Mouse (Mus musculus) stomach, postnatal 0 days (tissue): ENCODE results near the gene Eps8. TPM values are rescaled to one million over a fixed set of nuclear protein-coding genes. Genes with fewer than 3 reads are reported as not detected.
A peak's percentile ranks its signal among the peaks of the same experiment; 100 is the strongest.

Source experiments
- ATAC-seq: fragments of 200-750 bp; cut with Nextera tagmentation; 2 replicates; pipeline ENCODE4 v1.8.0; 2017; ENCODE audit not compliant: low FRiP score, low TSS enrichment
- DNase-seq: peaks from one replicate; pipeline ENCODE4 v3.0.0-alpha.2; 2016; ENCODE audit warnings: low spot score
- H3K27ac ChIP-seq: fragments of 300-500 bp; sonication (generic); replicated peaks from 2 replicates; pipeline ENCODE4 v1.5.1; 2014; ENCODE audit warnings: mild to moderate bottlenecking, control low read depth
- H3K27me3 ChIP-seq: fragments of 300-500 bp; sonication (generic); 2 replicates; pipeline ENCODE4 v1.6.1; 2014; ENCODE audit warnings: low read length; ENCODE audit not compliant: control insufficient read depth, insufficient read depth
- H3K36me3 ChIP-seq: fragments of 300-500 bp; sonication (generic); 2 replicates; pipeline ENCODE4 v1.6.1; 2014; ENCODE audit warnings: low read length, mixed read lengths; ENCODE audit not compliant: control insufficient read depth, insufficient read depth
- H3K4me1 ChIP-seq: fragments of 300-500 bp; sonication (generic); replicated peaks from 2 replicates; pipeline ENCODE4 v1.6.1; 2014; ENCODE audit warnings: antibody characterized with exemption; ENCODE audit not compliant: control insufficient read depth, insufficient read depth
- H3K4me2 ChIP-seq: fragments of 300-500 bp; sonication (generic); replicated peaks from 2 replicates; pipeline ENCODE4 v1.6.1; 2014; ENCODE audit warnings: low read depth, mild to moderate bottlenecking, control low read depth, moderate library complexity
- H3K4me3 ChIP-seq: fragments of 300-500 bp; sonication (generic); 2 replicates; pipeline ENCODE4 v1.5.1; 2014; ENCODE audit warnings: low read depth, low read length, control low read depth
- H3K9ac ChIP-seq: fragments of 300-500 bp; sonication (generic); 2 replicates; pipeline ENCODE4 v1.6.1; 2014; ENCODE audit warnings: mild to moderate bottlenecking, low read length, control low read depth, mixed read lengths
- H3K9me3 ChIP-seq: fragments of 300-500 bp; sonication (generic); 2 replicates; pipeline ENCODE4 v1.6.1; 2016; ENCODE audit warnings: low read length; ENCODE audit not compliant: control insufficient read depth
- CTCF ChIP-seq: IDR thresholded peaks from 2 replicates; pipeline ENCODE4 v1.5.1; 2016; ENCODE audit warnings: antibody characterized with exemption, low read depth, mild to moderate bottlenecking, moderate library complexity
- EP300 ChIP-seq: optimal IDR thresholded peaks from 2 replicates; pipeline ENCODE3; 2016; ENCODE audit warnings: antibody characterized with exemption
- WGBS: fragments of 180-500 bp; shearing (Covaris S2); extraction: QIAGEN DNeasy Blood & Tissue Kit; methylation state at CpG from one replicate; pipeline ENCODE4 v1.1.7; 2014; 5-methylcytosine and 5-hydroxymethylcytosine counted together
- polyA plus RNA-seq: library from polyadenylated mRNA; unstranded; fragments of >200 nt; fragmentation: Nextera tagmentation; extraction: Ambion mirVana; gene quantifications from 2 replicates; pipeline ENCODE4 v1.2.1, GENCODE M21; 2015

The Eps8 gene
- polyA plus RNA-seq, 1 experiment from 2014 or later = 23.1 TPM

GRCm38 (mm10) chr6:137648110-137649067 lies 6.3 kb downstream of the Eps8 start:
- DNase-seq (peak; percentile 22), ATAC-seq (peak; percentile 53)
- peak overlapping the region; percentile 72 for H3K9ac ChIP-seq
- H3K27ac ChIP-seq = peak overlapping the region; percentile 50
- no peaks in the 10 kb centered on the region for H3K36me3 ChIP-seq
- no peaks in the 10 kb centered on the region for H3K4me1 ChIP-seq
- H3K4me3 ChIP-seq = peak overlapping the region; percentile 71
- 2% methylated on average over 58 of the region's 59 CpGs for WGBS
- TF ChIP-seq EP300 (no peak), CTCF (no peak)
- H3K4me2 ChIP-seq = peak overlapping the region; percentile 72
- H3K9me3 ChIP-seq = no peaks in the 10 kb centered on the region
- H3K27me3 ChIP-seq = no peaks in the 10 kb centered on the region

- no peaks in the 10 kb centered on the region for H3K4me1 ChIP-seq
- whole genome bisulfite sequencing = 31% methylated on average over 10 of the region's 10 CpGs
- H3K9ac ChIP-seq = peak overlapping the region; percentile 72
- no peak overlapping the region for H3K27ac ChIP-seq
- H3K4me2 ChIP-seq = peak overlapping the region; percentile 72
- TF ChIP-seq CTCF (no peak), EP300 (no peak)
- no peaks in the 10 kb centered on the region for H3K9me3 ChIP-seq
- ATAC-seq (no peak), DNase-seq (no peak)
- peak overlapping the region; percentile 71 for H3K4me3 ChIP-seq
- H3K27me3 ChIP-seq = no peaks in the 10 kb centered on the region
- no peaks in the 10 kb centered on the region for H3K36me3 ChIP-seq
These were observed 7.0 kb downstream of the Eps8 start for GRCm38 (mm10) chr6:137647646-137648045.

GRCm38 (mm10) chr6:137646726-137647125 lies 8.0 kb downstream of the Eps8 start:
- H3K9me3 ChIP-seq = no peaks in the 10 kb centered on the region
- H3K4me1 ChIP-seq = no peaks in the 10 kb centered on the region
- H3K4me3 ChIP-seq = no peak overlapping the region
- TF ChIP-seq CTCF = no peak
- TF ChIP-seq EP300 = no peak
- no peak overlapping the region for H3K27ac ChIP-seq
- no peaks in the 10 kb centered on the region for H3K27me3 ChIP-seq
- H3K9ac ChIP-seq = no peak overlapping the region
- no peaks in the 10 kb centered on the region for H3K36me3 ChIP-seq
- WGBS = 61% methylated on average over 2 of the region's 2 CpGs
- ATAC-seq (no peak), DNase-seq (no peak)
- no peak overlapping the region for H3K4me2 ChIP-seq

GRCm38 (mm10) chr6:137644893-137645292 lies 9.8 kb downstream of the Eps8 start:
- ATAC-seq (no peak), DNase-seq (no peak)
- Histone ChIP-seq H3K9me3 (no peaks in the 10 kb centered on the region), H3K27me3 (no peaks in the 10 kb centered on the region), H3K4me3 (no peak overlapping the region), H3K9ac (no peak overlapping the region), H3K27ac (no peak overlapping the region), H3K4me1 (no peaks in the 10 kb centered on the region), H3K36me3 (no peaks in the 10 kb centered on the region), H3K4me2 (no peak overlapping the region)
- WGBS = 84% methylated on average over 5 of the region's 5 CpGs
- TF ChIP-seq CTCF = no peak
- TF ChIP-seq EP300 = no peak

GRCm38 (mm10) chr6:137643814-137644213 lies 10.9 kb downstream of the Eps8 start:
- Histone ChIP-seq H3K27me3 (no peaks in the 10 kb centered on the region), H3K4me2 (no peak overlapping the region), H3K27ac (no peak overlapping the region), H3K36me3 (no peaks in the 10 kb centered on the region), H3K4me3 (no peak overlapping the region), H3K9me3 (no peaks in the 10 kb centered on the region), H3K9ac (no peak overlapping the region), H3K4me1 (no peaks in the 10 kb centered on the region)
- DNase-seq (no peak), ATAC-seq (no peak)
- TF ChIP-seq CTCF = no peak
- no peak for TF ChIP-seq EP300
- WGBS = 60% methylated on average over 4 of the region's 4 CpGs

GRCm38 (mm10) chr6:137641642-137642041 lies 13.0 kb downstream of the Eps8 start:
- TF ChIP-seq CTCF = no peak
- no peak for TF ChIP-seq EP300
- Histone ChIP-seq H3K4me1 (no peaks in the 10 kb centered on the region), H3K4me3 (no peak overlapping the region), H3K9ac (no peak overlapping the region), H3K36me3 (no peaks in the 10 kb centered on the region), H3K27me3 (no peaks in the 10 kb centered on the region), H3K4me2 (no peak overlapping the region), H3K9me3 (no peaks in the 10 kb centered on the region), H3K27ac (no peak overlapping the region)
- DNase-seq (no peak), ATAC-seq (no peak)
- WGBS = 89% methylated on average over 1 of the region's 1 CpGs
